Mouse (Mus musculus): Measurements from ENCODE around the gene Ndufb8. TPM values are rescaled to one million over a fixed set of nuclear protein-coding genes. Genes with fewer than 3 reads are reported as not detected.

The Ndufb8 gene
- total and polyA plus RNA-seq, 3 experiments = 592 to 1,203 (median 725) TPM

GRCm38 (mm10) chr19:44512601-44513000 lies 42.6 kb downstream of the Ndufb8 start:
- Histone ChIP-seq H3K79me2 (ENCODE audit: control insufficient read depth, insufficient read depth, low read length, poor library complexity) (no peaks in the 10 kb centered on the region), H3K4me1 (ENCODE audit: control insufficient read depth in 1 of 2, insufficient read depth in 2 of 2, low read length in 2 of 2) (no peaks in the 10 kb centered on the region), H3K27ac (ENCODE audit: control insufficient read depth, low read depth, low read length) (no peak overlapping the region), H3K27me3 (ENCODE audit: control insufficient read depth in 1 of 2, insufficient read depth in 2 of 2, low read length in 2 of 2) (no peaks in the 10 kb centered on the region; a peak in 2 of 4 replicates), H3K4me3 (ENCODE audit: control insufficient read depth in 1 of 2, insufficient read depth in 1 of 2, low read depth in 2 of 2, low read length in 2 of 2) (no peak overlapping the region), H3K9ac (ENCODE audit: control insufficient read depth, low read depth, low read length, poor library complexity, severe bottlenecking) (no peak overlapping the region), H3K36me3 (ENCODE audit: control insufficient read depth in 1 of 2, insufficient read depth in 2 of 2, low read length in 2 of 2) (no peaks in the 10 kb centered on the region), H3K9me3 (replicated peaks; ENCODE audit: insufficient read depth, low read length) (no peaks in the 10 kb centered on the region)
- TF ChIP-seq E2F4 (IDR thresholded peaks at IDR 0.05; ENCODE audit: borderline replicate concordance, low read depth, low read length) (no peak), ZKSCAN1 (IDR thresholded peaks at IDR 0.05; ENCODE audit: low read depth, low read length) (no peak), MEF2A (IDR thresholded peaks at IDR 0.05; ENCODE audit: extremely low read depth, insufficient replicate concordance, low read depth, low read length, poor library complexity, severe bottlenecking) (no peak), MAX (IDR thresholded peaks at IDR 0.05; ENCODE audit: low read length) (no peak), MYC (IDR thresholded peaks at IDR 0.05; ENCODE audit: low read depth, low read length) (no peak)
- no peak for DNase-seq (ENCODE audit: low read depth, low spot score)

- no peaks in the 10 kb centered on the region for H3K4me1 ChIP-seq (ENCODE audit: control insufficient read depth in 1 of 2, insufficient read depth in 2 of 2, low read length in 2 of 2)
- no peak for DNase-seq (ENCODE audit: low read depth, low spot score)
- H3K9me3 ChIP-seq (replicated peaks; ENCODE audit: insufficient read depth, low read length) = no peaks in the 10 kb centered on the region
- no peaks in the 10 kb centered on the region for H3K36me3 ChIP-seq (ENCODE audit: control insufficient read depth in 1 of 2, insufficient read depth in 2 of 2, low read length in 2 of 2)
- H3K27me3 ChIP-seq (ENCODE audit: control insufficient read depth in 1 of 2, insufficient read depth in 2 of 2, low read length in 2 of 2) = no peaks in the 10 kb centered on the region; a peak in 2 of 4 replicates
- no peak overlapping the region for H3K4me3 ChIP-seq (ENCODE audit: control insufficient read depth in 1 of 2, insufficient read depth in 1 of 2, low read depth in 2 of 2, low read length in 2 of 2)
- no peak overlapping the region for H3K9ac ChIP-seq (ENCODE audit: control insufficient read depth, low read depth, low read length, poor library complexity, severe bottlenecking)
- H3K79me2 ChIP-seq (ENCODE audit: control insufficient read depth, insufficient read depth, low read length, poor library complexity) = no peaks in the 10 kb centered on the region
- no peak overlapping the region for H3K27ac ChIP-seq (ENCODE audit: control insufficient read depth, low read depth, low read length)
- no peak for TF ChIP-seq HCFC1 (IDR thresholded peaks at IDR 0.05; ENCODE audit: low read depth, low read length)
- TF ChIP-seq TBP (IDR thresholded peaks at IDR 0.05; ENCODE audit: low read depth, low read length) = no peak
- TF ChIP-seq POLR2A (IDR thresholded peaks at IDR 0.05; ENCODE audit: control insufficient read depth in 1 of 2, insufficient read depth in 1 of 2, low read depth in 1 of 2, low read length in 2 of 2, poor library complexity in 1 of 2) = no peak
- no peak for TF ChIP-seq TCF12 (IDR thresholded peaks at IDR 0.05; ENCODE audit: low read depth, low read length)
- no peak for TF ChIP-seq GATA1 (IDR thresholded peaks at IDR 0.05; ENCODE audit: low read depth, low read length)
These were observed 43.6 kb downstream of the Ndufb8 start for GRCm38 (mm10) chr19:44511451-44512231.

- Histone ChIP-seq H3K4me1 (ENCODE audit: control insufficient read depth in 1 of 2, insufficient read depth in 2 of 2, low read length in 2 of 2) (no peaks in the 10 kb centered on the region), H3K79me2 (ENCODE audit: control insufficient read depth, insufficient read depth, low read length, poor library complexity) (no peaks in the 10 kb centered on the region), H3K4me3 (ENCODE audit: control insufficient read depth in 1 of 2, insufficient read depth in 1 of 2, low read depth in 2 of 2, low read length in 2 of 2) (no peak overlapping the region), H3K9ac (ENCODE audit: control insufficient read depth, low read depth, low read length, poor library complexity, severe bottlenecking) (no peak overlapping the region), H3K9me3 (replicated peaks; ENCODE audit: insufficient read depth, low read length) (no peaks in the 10 kb centered on the region), H3K27me3 (ENCODE audit: control insufficient read depth in 1 of 2, insufficient read depth in 2 of 2, low read length in 2 of 2) (no peaks in the 10 kb centered on the region; a peak in 3 of 4 replicates), H3K36me3 (ENCODE audit: control insufficient read depth in 1 of 2, insufficient read depth in 2 of 2, low read length in 2 of 2) (no peaks in the 10 kb centered on the region), H3K27ac (ENCODE audit: control insufficient read depth, low read depth, low read length) (no peak overlapping the region)
- no peak for DNase-seq (ENCODE audit: low read depth, low spot score)
- TF ChIP-seq CHD1 (IDR thresholded peaks at IDR 0.05; ENCODE audit: low read depth, low read length) (no peak), POLR2A (IDR thresholded peaks at IDR 0.05; ENCODE audit: control insufficient read depth in 1 of 2, insufficient read depth in 1 of 2, low read depth in 1 of 2, low read length in 2 of 2, poor library complexity in 1 of 2) (no peak), BHLHE40 (IDR thresholded peaks at IDR 0.05; ENCODE audit: borderline replicate concordance, low read depth, low read length) (no peak), TAL1 (IDR thresholded peaks at IDR 0.05; ENCODE audit: low read length) (no peak), GABPA (IDR thresholded peaks at IDR 0.05; ENCODE audit: low read depth, low read length) (no peak), SMC3 (IDR thresholded peaks at IDR 0.05; ENCODE audit: low read depth, low read length) (no peak), POLR2AphosphoS2 (IDR thresholded peaks at IDR 0.05; ENCODE audit: low read length) (no peak), RAD21 (IDR thresholded peaks at IDR 0.05; ENCODE audit: low read depth, low read length) (no peak), ZNF384 (IDR thresholded peaks at IDR 0.05; ENCODE audit: low read depth, low read length) (no peak), ZKSCAN1 (IDR thresholded peaks at IDR 0.05; ENCODE audit: low read depth, low read length) (no peak), ETS1 (IDR thresholded peaks at IDR 0.05; ENCODE audit: low read depth, low read length) (no peak), MYC (IDR thresholded peaks at IDR 0.05; ENCODE audit: low read depth, low read length) (no peak), MEF2A (IDR thresholded peaks at IDR 0.05; ENCODE audit: extremely low read depth, insufficient replicate concordance, low read depth, low read length, poor library complexity, severe bottlenecking) (no peak)
These were observed 44.6 kb downstream of the Ndufb8 start for GRCm38 (mm10) chr19:44510534-44511175.

Data from MEL (cell line).